Mouse (Mus musculus) liver, embryonic 12.5 days (tissue): ENCODE measurements around the gene Cnst. TPM values are rescaled to one million over a fixed set of nuclear protein-coding genes. Genes with fewer than 3 reads are reported as not detected.
"Not testable (repeated sequence)": the region's sequence is repeated elsewhere in the genome, so short reads cannot be mapped to it uniquely, and the experiment has no call there.

Experiments
- ATAC-seq: fragments of 200-750 bp; cut with Nextera tagmentation; 2 replicates; pipeline ENCODE4 v1.8.0; 2017; ENCODE audit warnings: moderate number of reproducible peaks, mild to moderate bottlenecking, moderate library complexity
- H3K27ac ChIP-seq: fragments of 300-500 bp; sonication (generic); 2 replicates; pipeline ENCODE4 v1.5.1; 2016; ENCODE audit warnings: mild to moderate bottlenecking
- H3K27me3 ChIP-seq: fragments of 300-500 bp; sonication (generic); replicated peaks from 2 replicates; pipeline ENCODE4 v1.6.1; 2016; ENCODE audit warnings: mild to moderate bottlenecking, moderate library complexity
- H3K36me3 ChIP-seq: fragments of 300-500 bp; sonication (generic); 2 replicates; pipeline ENCODE4 v1.6.1; 2016; ENCODE audit warnings: mild to moderate bottlenecking, moderate library complexity
- H3K4me1 ChIP-seq: fragments of 300-500 bp; sonication (generic); 2 replicates; pipeline ENCODE4 v1.6.1; 2016
- H3K4me2 ChIP-seq: fragments of 300-500 bp; sonication (generic); 2 replicates; pipeline ENCODE4 v1.6.1; 2016; ENCODE audit warnings: mild to moderate bottlenecking, moderate library complexity
- H3K4me3 ChIP-seq: fragments of 300-500 bp; sonication (generic); 2 replicates; pipeline ENCODE4 v1.5.1; 2016; ENCODE audit warnings: mild to moderate bottlenecking, moderate library complexity
- H3K9ac ChIP-seq: fragments of 300-500 bp; sonication (generic); 2 replicates; pipeline ENCODE4 v1.6.1; 2016; ENCODE audit warnings: mild to moderate bottlenecking, moderate library complexity
- H3K9me3 ChIP-seq: fragments of 300-500 bp; sonication (generic); replicated peaks from 2 replicates; pipeline ENCODE4 v1.6.1; 2016; ENCODE audit warnings: mild to moderate bottlenecking, moderate library complexity
- WGBS: fragments of 180-500 bp; shearing (Covaris S2); methylation state at CpG from one replicate; pipeline ENCODE4 v1.1.7; 2016; ENCODE audit not compliant: insufficient replicate concordance; 5-methylcytosine and 5-hydroxymethylcytosine counted together
- polyA plus RNA-seq: library from polyadenylated mRNA; unstranded; fragments of >200 nt; fragmentation: Nextera tagmentation; extraction: Ambion mirVana; gene quantifications from 2 replicates; pipeline ENCODE4 v1.2.1, GENCODE M21; 2016

Cnst gene
- 17.8 and 18.7 TPM in 2 replicates for polyA plus RNA-seq

DNA sequence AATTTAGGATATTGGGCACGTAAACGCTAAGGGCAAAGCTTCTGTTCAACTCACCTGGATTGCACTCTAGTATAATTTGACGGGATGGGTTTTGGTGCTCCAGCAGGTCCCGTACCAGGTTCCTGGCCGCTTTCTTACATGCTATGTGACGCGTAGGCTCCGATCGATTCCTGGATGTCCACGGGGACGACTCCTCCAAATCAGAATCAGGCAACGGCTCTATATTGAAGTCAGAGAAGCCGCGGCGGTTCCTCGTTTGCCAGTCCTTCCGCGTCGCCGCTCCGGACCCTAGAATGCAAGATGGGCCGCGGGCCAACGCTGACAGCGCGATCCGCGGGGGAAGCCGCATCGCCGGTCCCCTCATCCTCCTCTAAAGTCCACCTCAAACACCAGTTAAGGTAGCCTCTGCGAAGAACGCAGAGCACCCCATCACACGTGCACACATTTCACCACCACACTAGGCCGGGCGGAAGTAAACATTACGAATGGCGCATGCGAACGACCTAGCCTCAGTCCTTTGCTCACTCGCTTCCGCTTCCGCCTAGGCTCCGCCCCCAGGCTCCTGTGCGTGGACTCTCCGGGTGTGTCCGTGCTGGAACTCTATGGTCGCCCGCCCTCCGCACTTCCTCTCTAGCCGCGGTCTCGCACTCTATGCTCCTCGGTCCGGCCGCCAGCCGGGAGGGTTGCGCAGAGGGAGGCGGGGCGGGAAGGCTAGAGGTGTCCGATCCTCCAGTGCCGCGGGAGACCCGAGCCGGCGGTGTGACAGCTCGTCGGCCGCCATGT is at the start of gene Cnst, which contains the start of gene Tfb2m:
Gene Cnst (plus strand): TSS at position 603 of the 783 bp plus-strand sequence.
Gene Tfb2m (minus strand): TSS at position 500 of the 783 bp plus-strand sequence.
- Histone ChIP-seq H3K4me1 (peaks cover 53% of the 10 kb centered on the region), H3K9ac (peak within 1 kb of the TSS; percentile 94), H3K4me2 (peak within 1 kb of the TSS; percentile 82), H3K4me3 (peak within 1 kb of the TSS; percentile 91), H3K27ac (peak within 1 kb of the TSS; percentile 97), H3K36me3 (peaks cover 36% of the 10 kb centered on the region)
- not testable (repeated sequence) for H3K9me3 ChIP-seq, H3K27me3 ChIP-seq
- ATAC-seq, result peak; percentile 99
- WGBS, result 1% methylated on average over 69 of the region's 69 CpGs

- Histone ChIP-seq H3K4me3 (no peak overlapping the region), H3K4me1 (no peaks in the 10 kb centered on the region), H3K36me3 (no peaks in the 10 kb centered on the region), H3K4me2 (no peak overlapping the region), H3K27me3 (no peaks in the 10 kb centered on the region), H3K9ac (no peak overlapping the region), H3K9me3 (no peaks in the 10 kb centered on the region), H3K27ac (no peak overlapping the region)
- no peak for ATAC-seq
- 72% methylated on average over 3 of the region's 3 CpGs for WGBS
Observed at GRCm38 (mm10) chr1:179499257-179499656, 46.9 kb upstream of the Cnst start.

DNA sequence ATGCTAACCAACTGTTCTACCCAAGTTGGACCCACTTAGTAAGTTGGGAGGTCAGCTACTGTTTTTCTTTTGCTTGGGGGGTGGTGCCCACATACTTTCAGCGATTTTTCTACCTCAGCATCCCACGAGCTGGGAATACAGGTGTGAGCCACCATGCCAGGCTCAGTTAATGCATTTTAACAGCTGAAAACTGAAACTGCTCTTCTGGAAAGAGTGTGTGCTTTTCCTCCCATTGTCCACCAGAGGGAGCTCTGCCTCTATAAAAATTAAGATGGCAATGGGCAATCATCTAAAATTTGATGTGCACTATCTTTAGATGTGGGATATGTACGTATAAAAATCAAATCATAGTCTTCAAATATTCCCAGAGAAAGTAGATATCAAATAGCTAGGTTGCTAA is 43.6 kb upstream of the Cnst start:
- Histone ChIP-seq H3K9me3 (no peaks in the 10 kb centered on the region), H3K4me1 (no peaks in the 10 kb centered on the region), H3K4me2 (no peak overlapping the region), H3K9ac (no peak overlapping the region), H3K4me3 (no peak overlapping the region), H3K27ac (no peak overlapping the region), H3K27me3 (no peaks in the 10 kb centered on the region), H3K36me3 (no peaks in the 10 kb centered on the region)
- 11% methylated on average over 3 of the region's 3 CpGs for WGBS
- no peak for ATAC-seq

GRCm38 (mm10) chr1:179506530-179507315 is 39.4 kb upstream of the Cnst start:
- no peak overlapping the region for H3K4me2 ChIP-seq
- H3K4me3 ChIP-seq, result no peak overlapping the region
- H3K9ac ChIP-seq, result no peak overlapping the region
- 60% methylated on average over 9 of the region's 9 CpGs for WGBS
- 0 out of 2 replicates have a peak, but pooled peaks cover 2% of the 10 kb centered on the region for H3K36me3 ChIP-seq
- H3K27me3 ChIP-seq, result no peaks in the 10 kb centered on the region
- no peaks in the 10 kb centered on the region for H3K9me3 ChIP-seq
- ATAC-seq, result no peak
- H3K4me1 ChIP-seq, result no peaks in the 10 kb centered on the region
- H3K27ac ChIP-seq, result no peak overlapping the region

DNA sequence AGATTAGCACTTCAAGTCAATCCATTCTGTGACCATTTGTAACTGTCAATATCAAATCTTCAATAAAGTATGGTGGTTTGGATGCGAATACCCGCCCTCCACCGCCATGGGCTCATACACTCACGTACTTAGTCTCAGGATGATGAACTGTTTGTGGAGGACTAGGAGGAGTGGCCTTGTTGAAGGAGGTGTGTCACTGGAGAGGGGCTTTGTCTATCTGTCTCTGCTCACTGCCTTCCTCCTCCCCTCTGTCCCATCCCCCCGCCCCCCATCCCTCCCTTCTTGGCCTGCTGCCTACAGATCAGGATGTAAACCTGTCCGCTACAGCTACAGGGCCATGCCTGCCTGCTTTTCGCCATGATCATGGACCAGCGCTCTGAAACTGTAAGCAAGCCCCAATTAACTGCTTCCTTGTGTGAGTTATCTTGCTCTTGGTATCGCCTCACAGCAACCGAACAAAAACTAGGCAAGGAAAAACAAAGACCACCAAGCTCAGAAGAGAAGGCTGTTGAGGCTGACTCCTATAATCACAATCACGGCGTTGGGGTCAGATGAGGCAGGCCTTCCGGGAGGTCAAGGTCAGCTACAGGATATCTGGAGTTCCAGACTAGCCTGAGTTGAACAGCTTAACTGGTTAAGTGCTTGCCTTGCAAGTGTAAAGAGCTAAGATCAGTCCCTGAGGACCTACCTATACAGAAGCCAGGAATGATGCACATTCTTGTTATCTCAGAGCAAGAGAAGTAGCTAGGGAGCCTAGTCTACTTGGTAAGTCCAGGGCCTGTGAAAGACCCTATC is 35.4 kb upstream of the Cnst start:
- ATAC-seq, result no peak
- H3K4me3 ChIP-seq, result no peak overlapping the region
- no peak overlapping the region for H3K27ac ChIP-seq
- no peak overlapping the region for H3K9ac ChIP-seq
- no peaks in the 10 kb centered on the region for H3K9me3 ChIP-seq
- no peak overlapping the region for H3K4me2 ChIP-seq
- WGBS, result 84% methylated on average over 13 of the region's 13 CpGs
- no peaks in the 10 kb centered on the region for H3K4me1 ChIP-seq
- H3K27me3 ChIP-seq, result no peaks in the 10 kb centered on the region
- 0 out of 2 replicates have a peak, but pooled peaks cover 2% of the 10 kb centered on the region for H3K36me3 ChIP-seq

GRCm38 (mm10) chr1:179511895-179512294 is 34.3 kb upstream of the Cnst start:
- Histone ChIP-seq H3K4me2 (no peak overlapping the region), H3K4me1 (peaks cover 8% of the 10 kb centered on the region), H3K27ac (no peak overlapping the region), H3K4me3 (no peak overlapping the region), H3K36me3 (0 out of 2 replicates have a peak, but pooled peaks cover 2% of the 10 kb centered on the region), H3K9ac (no peak overlapping the region), H3K27me3 (no peaks in the 10 kb centered on the region), H3K9me3 (no peaks in the 10 kb centered on the region)
- ATAC-seq, result no peak
- 78% methylated on average over 7 of the region's 7 CpGs for WGBS

DNA sequence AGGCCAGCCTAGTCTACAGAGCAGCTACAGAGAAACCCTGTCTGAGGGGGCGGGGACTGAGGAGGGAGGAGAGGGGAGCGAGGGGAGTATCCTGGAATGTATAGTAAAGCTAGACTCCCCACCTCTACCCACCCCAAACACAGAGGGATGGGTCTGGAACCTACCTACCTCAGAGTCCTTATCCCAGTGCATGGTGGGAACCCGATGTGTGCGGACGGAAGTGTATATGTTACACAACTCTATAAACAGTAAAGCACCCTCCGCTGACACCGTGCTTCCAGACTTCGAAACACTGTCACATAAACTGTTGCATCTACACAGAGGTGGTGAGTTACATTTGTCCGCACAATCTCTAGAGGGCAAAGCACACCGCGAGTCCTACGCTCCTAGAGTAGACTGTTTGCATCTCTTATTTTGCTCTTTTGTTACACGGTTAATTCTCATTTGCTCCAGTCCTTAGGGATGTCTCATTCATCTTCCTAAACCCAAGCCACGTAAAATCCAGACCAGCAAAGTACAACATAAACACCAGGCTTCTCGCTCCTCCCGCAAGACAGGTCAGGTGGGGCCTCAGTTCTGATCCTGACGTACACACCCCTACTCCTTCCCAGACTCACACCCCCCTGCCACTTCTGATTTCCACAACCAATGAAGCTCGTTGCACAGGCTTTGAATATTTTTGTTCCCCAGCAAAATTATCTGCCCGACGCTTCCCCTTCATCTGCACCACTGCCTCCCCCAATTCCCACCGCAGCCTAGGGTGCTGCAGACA is 29.0 kb upstream of the Cnst start:
- H3K4me2 ChIP-seq, result peak overlapping the region; percentile 97
- H3K9ac ChIP-seq, result peak overlapping the region; percentile 81
- no peaks in the 10 kb centered on the region for H3K27me3 ChIP-seq
- H3K36me3 ChIP-seq, result no peaks in the 10 kb centered on the region
- ATAC-seq, result peak; percentile 72
- WGBS, result under 1% methylated on average over 21 of the region's 21 CpGs
- H3K9me3 ChIP-seq, result no peaks in the 10 kb centered on the region
- H3K4me3 ChIP-seq, result peak overlapping the region; percentile 76
- peaks cover 10% of the 10 kb centered on the region for H3K4me1 ChIP-seq
- peak overlapping the region; percentile 80 for H3K27ac ChIP-seq

GRCm38 (mm10) chr1:179517713-179518465 is 28.3 kb upstream of the Cnst start, which contains the start of gene Smyd3:
Gene Smyd3, minus strand, starts transcription at chr1:179518041.
- Histone ChIP-seq H3K9ac (peak within 1 kb of the TSS; percentile 81), H3K27ac (peak within 1 kb of the TSS; percentile 80), H3K9me3 (no peaks in the 10 kb centered on the region), H3K4me1 (peaks cover 10% of the 10 kb centered on the region), H3K4me2 (peak within 1 kb of the TSS; percentile 97), H3K4me3 (peak within 1 kb of the TSS; percentile 76), H3K36me3 (no peaks in the 10 kb centered on the region), H3K27me3 (no peaks in the 10 kb centered on the region)
- ATAC-seq, result peak; percentile 91
- WGBS, result 4% methylated on average over 39 of the region's 39 CpGs

- no peak overlapping the region for H3K9ac ChIP-seq
- H3K4me1 ChIP-seq, result peaks cover 10% of the 10 kb centered on the region
- ATAC-seq, result no peak
- no peaks in the 10 kb centered on the region for H3K9me3 ChIP-seq
- H3K4me3 ChIP-seq, result no peak overlapping the region
- H3K4me2 ChIP-seq, result no peak overlapping the region
- no peaks in the 10 kb centered on the region for H3K27me3 ChIP-seq
- H3K36me3 ChIP-seq, result no peaks in the 10 kb centered on the region
- H3K27ac ChIP-seq, result no peak overlapping the region
- 68% methylated on average over 3 of the region's 3 CpGs for WGBS
Observed at GRCm38 (mm10) chr1:179519901-179520300, 26.3 kb upstream of the Cnst start.

- peaks cover under 1% of the 10 kb centered on the region; the same call in 1 of the 2 replicates for H3K4me1 ChIP-seq
- WGBS, result 90% methylated on average over 3 of the region's 3 CpGs
- H3K9me3 ChIP-seq, result no peaks in the 10 kb centered on the region
- H3K27ac ChIP-seq, result no peak overlapping the region
- H3K27me3 ChIP-seq, result no peaks in the 10 kb centered on the region
- no peak overlapping the region for H3K4me3 ChIP-seq
- H3K36me3 ChIP-seq, result peaks cover 84% of the 10 kb centered on the region
- no peak for ATAC-seq
- no peak overlapping the region for H3K9ac ChIP-seq
- no peak overlapping the region for H3K4me2 ChIP-seq
Observed at GRCm38 (mm10) chr1:179539054-179539453, 7.1 kb upstream of the Cnst start.
